Mouse (Mus musculus) kidney, adult 18-20 months (tissue): ENCODE measurements at regions not wholly inside any gene's neighbourhood (a gene's known extent, or its start where the extent isn't known, plus 50 kb on each side); places are given as distances from the start of the nearest gene placed in this dataset.
A peak's percentile ranks its signal among the peaks of the same experiment; 100 is the strongest.

Source experiments
- DNase-seq: peaks from one replicate; pipeline ENCODE4 v3.0.0; 2021

GRCm38 (mm10) chr5:111553471-111554382, 136.6 kb downstream of the Mn1 start:
- DNase-seq = no peak

DNA sequence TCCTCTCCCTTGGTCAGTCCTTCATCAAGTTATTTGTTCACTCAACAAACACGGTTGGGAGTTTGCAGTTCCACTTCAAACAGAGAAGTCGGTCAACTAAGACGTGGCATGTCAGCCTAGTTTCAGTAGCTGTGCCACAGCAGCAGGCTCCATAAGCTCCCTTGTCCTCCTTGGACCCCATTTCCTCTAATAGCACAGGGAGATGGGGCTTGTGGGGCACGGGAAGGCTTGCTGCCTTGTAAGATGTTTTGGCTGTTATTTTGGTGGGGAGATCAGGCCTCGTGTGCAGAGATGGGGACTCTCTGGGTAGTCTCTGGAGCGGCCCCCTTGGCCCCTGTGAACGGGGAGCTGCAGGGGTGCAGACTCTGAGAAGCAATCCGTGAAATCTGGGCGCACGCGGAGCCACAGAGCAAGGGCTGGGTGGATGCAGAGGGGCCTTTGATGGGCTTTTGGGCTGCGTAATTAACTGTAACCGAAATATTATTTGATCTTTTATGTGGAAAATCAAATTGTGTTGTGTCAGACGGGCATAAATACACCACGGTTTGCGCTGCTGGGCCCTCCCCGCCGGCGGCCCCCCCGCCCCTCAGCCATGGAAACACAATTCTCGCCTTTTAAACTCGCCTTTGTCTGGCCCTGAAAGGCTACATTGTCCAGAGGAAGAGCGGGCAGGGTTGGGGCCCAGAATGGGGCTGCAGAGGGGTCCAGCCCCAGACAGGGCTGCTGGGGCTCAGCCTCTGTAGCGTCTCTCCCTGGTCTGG, 137.6 kb downstream of the Mn1 start:
- no peak for DNase-seq

DNA sequence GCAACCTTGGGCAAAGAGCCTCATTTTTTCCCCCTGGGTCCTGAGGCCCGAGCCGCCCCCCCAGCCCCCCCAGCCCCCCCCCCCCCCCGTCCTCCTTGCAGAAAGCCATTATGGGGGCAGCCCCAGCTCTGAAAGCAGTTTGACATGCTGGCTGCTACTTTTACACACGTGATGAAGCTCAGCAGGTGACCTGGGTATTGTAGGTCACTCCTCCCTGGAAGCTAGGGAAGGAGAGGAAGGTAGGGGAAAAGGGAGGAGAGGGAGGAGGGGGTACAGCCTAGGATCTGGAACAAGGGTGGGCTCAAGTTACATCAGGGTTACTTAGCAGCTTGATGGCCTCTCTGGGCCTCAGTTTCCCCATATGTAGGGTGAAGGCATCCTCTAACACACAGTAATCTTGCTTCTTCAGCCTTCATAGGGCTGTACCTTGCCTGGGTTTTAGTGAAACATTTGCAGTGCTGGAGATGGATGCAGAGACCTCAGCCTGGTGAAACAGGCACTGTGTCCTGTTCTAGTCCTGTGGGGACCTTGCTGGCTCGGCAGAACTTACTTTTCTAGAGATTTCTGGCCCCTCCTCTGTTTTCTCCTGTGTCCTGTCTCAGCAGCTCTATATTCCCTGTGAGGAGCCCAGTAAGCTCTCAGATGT, 138.3 kb downstream of the Mn1 start:
- no peak for DNase-seq

DNA sequence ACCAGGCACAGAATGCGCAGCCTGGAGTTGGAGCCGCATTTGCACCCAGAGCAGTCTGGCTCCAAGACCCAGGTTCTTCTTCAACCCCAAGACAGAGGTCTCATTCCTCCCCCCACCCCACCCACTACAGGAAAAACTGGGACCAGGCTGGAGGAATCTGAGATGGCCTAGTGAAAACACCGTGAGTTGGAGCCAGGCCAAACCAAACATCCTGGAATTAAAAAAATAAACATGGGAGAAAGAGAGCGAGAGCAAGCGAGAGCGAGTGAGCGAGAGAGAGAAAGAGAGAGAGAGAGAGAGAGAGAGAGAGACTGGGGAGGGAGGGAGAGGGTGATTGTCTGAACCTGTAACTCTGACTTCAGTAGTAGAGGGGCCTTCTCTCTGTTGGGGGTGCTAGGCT, 138.8 kb downstream of the Mn1 start:
- no peak for DNase-seq

DNA sequence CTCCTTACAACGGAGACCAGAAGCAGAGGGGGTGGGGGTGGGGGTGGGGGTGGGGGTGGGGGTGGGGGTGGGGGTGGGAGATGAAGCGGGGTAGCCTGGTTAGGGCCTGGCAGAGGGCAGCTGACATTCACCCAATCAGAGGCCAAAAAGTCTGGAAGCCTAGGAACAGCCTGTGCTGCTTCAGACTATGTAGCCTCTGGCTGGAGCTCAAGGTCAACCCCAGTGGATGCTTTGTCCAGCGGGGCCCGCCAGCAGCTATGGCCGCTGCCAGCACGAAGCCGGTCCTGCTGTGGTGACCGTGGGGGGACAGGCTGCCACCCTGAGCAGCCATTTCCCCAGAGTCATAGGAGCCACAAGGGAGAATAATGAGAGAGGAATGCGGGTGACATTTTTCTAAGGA, 143.3 kb downstream of the Mn1 start:
- no peak for DNase-seq

- no peak for DNase-seq
Measured at GRCm38 (mm10) chr5:111561301-111561700, 144.1 kb downstream of the Mn1 start.

- DNase-seq = no peak
Measured at GRCm38 (mm10) chr5:111570826-111571225, 153.7 kb downstream of the Mn1 start.

GRCm38 (mm10) chr5:111573265-111573873, 156.2 kb downstream of the Mn1 start:
- DNase-seq = no peak

GRCm38 (mm10) chr5:111574219-111574840, 157.2 kb downstream of the Mn1 start:
- DNase-seq = no peak

DNA sequence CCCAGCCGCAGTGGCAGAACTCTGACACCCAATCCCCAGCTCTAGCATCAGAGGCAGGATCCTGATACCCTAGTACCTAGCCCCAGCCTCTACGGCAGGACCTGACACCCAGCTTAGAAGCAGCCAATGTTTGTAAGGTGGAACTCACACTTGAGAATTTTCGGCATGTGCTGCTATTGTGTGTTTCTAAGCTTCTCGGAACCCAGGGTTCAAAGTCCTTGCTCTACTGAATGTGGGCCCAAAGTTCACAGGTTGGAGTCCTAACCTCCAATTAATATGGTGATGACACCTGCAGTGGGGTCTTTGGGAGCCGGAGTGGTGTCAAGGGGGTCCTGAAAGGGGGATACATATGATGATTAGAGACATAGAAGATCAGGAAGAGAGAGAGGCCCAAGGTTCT, 158.2 kb downstream of the Mn1 start:
- peak; percentile 10 for DNase-seq

GRCm38 (mm10) chr5:111577441-111577840, 156.3 kb upstream of the Gm26897 start:
- no peak for DNase-seq

DNA sequence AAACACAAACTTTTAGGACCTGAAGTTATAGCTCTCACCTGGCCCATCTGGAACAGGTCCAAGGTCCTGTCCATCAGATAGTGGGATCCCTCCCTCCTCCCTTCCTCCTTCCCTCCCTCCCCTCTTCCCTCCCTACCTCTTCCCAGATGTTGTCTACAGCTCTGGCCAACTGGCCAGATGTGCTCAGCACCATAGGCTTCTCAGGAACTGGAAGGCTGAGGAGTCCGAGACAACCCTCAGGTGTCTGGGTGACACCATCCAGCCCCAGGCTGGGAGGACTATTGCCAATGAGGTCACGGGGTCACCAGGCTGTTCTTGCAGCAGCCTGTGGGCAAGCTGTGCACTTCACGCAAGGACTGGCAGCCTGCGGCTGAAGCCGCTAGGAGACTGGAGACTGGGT, 155.6 kb upstream of the Gm26897 start:
- DNase-seq = no peak

DNA sequence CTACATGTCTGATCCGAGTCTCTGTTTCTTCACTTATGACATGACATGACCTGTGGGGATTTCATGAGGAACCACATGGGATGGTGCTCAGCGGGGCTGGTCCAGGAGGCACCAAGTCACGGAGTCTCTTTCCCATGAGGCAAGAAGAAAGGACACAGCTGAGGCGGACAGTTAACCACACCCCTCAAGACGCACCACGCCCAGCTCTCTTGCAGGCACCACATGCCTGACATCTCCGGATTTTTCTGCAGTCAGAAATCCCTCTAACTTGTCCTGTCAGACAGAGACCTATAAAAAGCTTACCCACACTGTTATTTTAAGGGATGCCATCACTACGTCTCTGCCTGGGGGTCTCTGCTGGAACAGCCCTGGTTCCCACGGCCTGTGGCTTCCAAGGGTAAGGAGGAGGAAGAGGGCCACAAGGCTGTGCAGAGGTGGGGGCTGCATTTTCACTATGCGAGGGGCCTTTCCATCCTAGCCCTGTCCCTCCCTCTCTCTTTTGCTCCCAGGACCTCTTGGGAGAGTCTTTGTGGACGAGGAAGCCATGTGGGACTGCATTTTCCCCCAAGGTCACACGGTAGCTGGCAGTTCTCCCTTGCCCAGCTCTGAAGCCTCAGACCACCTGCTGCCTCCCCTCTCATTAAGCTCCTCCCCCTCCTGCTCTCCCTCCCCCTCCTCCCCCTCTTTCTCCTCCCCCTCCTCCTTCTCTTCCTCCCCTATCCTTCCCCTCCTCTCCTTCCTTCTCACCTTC, 154.6 kb upstream of the Gm26897 start:
- DNase-seq = no peak

DNA sequence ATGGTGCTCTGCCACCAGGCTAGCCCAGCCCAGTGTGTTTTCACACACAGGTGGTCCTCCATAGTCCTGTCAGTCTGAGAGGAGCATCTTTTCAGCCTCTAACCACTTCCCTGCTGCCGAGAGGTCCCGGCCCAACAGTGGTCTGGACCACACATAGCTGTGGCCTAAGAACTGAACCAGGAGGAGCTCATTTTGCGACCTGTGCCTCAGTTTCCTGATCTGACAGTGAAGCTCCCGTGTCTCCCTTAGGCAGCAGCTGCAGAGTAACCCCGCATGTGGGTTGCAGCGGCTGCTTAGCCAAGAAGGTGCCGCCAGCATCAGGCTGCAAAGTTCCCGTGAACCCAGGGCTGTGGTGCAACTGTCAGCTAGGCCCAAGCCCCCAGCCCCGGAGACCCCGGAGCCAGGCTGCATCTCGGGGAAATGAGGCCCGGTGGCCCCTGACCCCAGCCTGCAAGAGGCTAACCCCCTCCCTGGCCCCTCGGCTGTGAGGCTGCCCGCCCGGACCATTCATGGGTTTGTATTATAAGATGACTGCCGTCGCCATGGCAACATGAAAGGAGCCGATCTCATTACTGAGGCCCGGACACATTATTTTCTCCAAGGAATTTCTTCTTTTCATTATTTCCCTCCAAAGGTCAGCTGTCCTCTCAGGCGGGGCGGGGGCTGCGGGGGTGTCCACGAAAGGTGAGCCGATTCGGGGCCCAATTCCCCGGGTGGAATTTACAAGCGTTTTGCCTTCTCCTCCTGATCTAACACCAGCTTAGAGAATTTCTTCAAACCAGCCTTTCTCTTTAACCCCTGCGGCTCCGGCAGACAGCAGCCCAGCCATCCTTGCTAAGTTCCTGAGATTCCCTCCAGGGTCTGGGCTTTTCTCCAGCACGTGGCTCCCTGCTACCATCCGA, 152.6 kb upstream of the Gm26897 start:
- DNase-seq = no peak

- no peak for DNase-seq
Measured at GRCm38 (mm10) chr5:111582004-111582403, 151.7 kb upstream of the Gm26897 start.

- DNase-seq = no peak
Measured at GRCm38 (mm10) chr5:111590619-111591081, 143.1 kb upstream of the Gm26897 start.

DNA sequence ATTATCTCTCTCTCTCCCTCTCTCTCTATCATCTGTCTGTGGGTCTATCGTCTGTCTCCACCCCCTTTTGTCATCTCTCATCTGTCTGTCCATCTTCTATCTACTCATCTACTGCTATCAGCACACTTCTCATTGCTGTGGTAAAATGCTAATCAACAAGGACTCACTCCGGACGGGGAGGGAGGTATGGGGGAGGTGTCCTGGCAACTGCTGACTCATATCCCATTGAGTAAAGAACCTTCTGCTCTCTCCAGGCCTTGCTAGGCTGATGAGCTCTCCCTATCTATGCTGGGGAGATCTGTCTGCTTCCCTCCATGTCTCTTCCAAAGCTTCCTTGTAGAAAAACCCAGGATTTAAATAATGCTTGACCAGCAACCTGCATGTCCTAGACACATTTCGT, 140.9 kb upstream of the Gm26897 start:
- DNase-seq = no peak

DNA sequence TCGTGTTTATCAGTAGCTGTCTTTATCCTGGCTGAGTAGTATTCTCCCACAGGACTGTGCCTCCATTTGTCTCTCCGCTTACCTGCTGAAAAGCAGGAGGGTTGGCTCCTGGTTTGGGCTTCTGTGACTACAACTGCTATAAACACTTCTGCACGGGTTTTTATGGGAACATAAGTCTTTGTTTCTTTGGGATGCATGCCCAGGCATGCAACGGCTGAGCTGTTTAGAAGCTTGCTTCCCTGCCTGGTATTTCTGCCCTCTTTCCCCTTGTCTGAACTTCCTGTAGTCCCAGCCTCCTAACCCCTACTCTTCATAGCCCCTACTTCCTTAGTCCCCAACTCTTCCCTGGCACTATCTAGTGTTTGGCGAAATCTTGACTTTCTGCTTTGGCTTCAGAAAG, 139.6 kb upstream of the Gm26897 start:
- DNase-seq = no peak

- no peak for DNase-seq
Measured at GRCm38 (mm10) chr5:111595438-111595837, 138.3 kb upstream of the Gm26897 start.

- no peak for DNase-seq
Measured at GRCm38 (mm10) chr5:111597733-111598132, 136.0 kb upstream of the Gm26897 start.
